Mouse (Mus musculus) hematopoietic stem cell, adult 5-6 weeks (primary cell): Measurements from ENCODE around the gene Zfp777. TPM values are rescaled to one million over a fixed set of nuclear protein-coding genes. Genes with fewer than 3 reads are reported as not detected.

Experiments used
- ATAC-seq, 2 experiments: fragments of 125-278 bp in 1 of 2; replicated peaks in 1 of 2; 2 replicates each; pipeline ENCODE4 v1.8.0; 2016 to 2017; ENCODE audit warnings: inconsistent platforms in 2 of 2, mild to moderate bottlenecking in 2 of 2, moderate number of reproducible peaks in 2 of 2, low read depth in 1 of 2, moderate TSS enrichment in 1 of 2; ENCODE audit not compliant: low FRiP score in 2 of 2, poor library complexity in 2 of 2, severe bottlenecking in 2 of 2, insufficient read depth in 1 of 2, low TSS enrichment in 1 of 2
- total RNA-seq: library from RNA; stranded (forward); fragments of 172-1452, 232-1000 nt; gene quantifications from 2 replicates; pipeline ENCODE4 v1.2.3, GENCODE M21; 2017

The Zfp777 gene
- 16.2 and 34.6 TPM in 2 replicates for total RNA-seq

GRCm38 (mm10) chr6:48048426-48049272 is at the start of gene Zfp777:
Gene Zfp777 (minus strand): TSS chr6:48048911.
- peak; percentile 82 to 85 for ATAC-seq

- ATAC-seq: no peak
Observed at GRCm38 (mm10) chr6:48086957-48087715, 38.4 kb upstream of the Zfp777 start.

GRCm38 (mm10) chr6:48086471-48086878 is 37.8 kb upstream of the Zfp777 start, which contains the start of gene Zfp746:
Gene Zfp746 (minus strand): TSS chr6:48086593.
- ATAC-seq: peak; percentile 59 to 79

- ATAC-seq: peak; percentile 30 to 55; a peak in 2 of 4 replicates
Observed at GRCm38 (mm10) chr6:48085521-48086404, 37.1 kb upstream of the Zfp777 start.

GRCm38 (mm10) chr6:48083733-48084191 is 35.1 kb upstream of the Zfp777 start:
- peak; percentile 56 to 60 for ATAC-seq

GRCm38 (mm10) chr6:48081952-48082351 is 33.2 kb upstream of the Zfp777 start:
- ATAC-seq: no peak

GRCm38 (mm10) chr6:48081021-48081420 is 32.3 kb upstream of the Zfp777 start:
- ATAC-seq: no peak

GRCm38 (mm10) chr6:48073316-48073715 is 24.6 kb upstream of the Zfp777 start:
- peak; percentile 98 to 99 for ATAC-seq

- no peak for ATAC-seq
Observed at GRCm38 (mm10) chr6:48067492-48067891, 18.8 kb upstream of the Zfp777 start.

GRCm38 (mm10) chr6:48065587-48066075 is 16.9 kb upstream of the Zfp777 start:
- ATAC-seq: no peak

- ATAC-seq: no peak
Observed at GRCm38 (mm10) chr6:48064451-48064850, 15.7 kb upstream of the Zfp777 start.

GRCm38 (mm10) chr6:48063940-48064339 is 15.2 kb upstream of the Zfp777 start:
- no peak for ATAC-seq

- ATAC-seq: no peak
Observed at GRCm38 (mm10) chr6:48060895-48061294, 12.2 kb upstream of the Zfp777 start.

GRCm38 (mm10) chr6:48060421-48060820 is 11.7 kb upstream of the Zfp777 start:
- no peak for ATAC-seq

GRCm38 (mm10) chr6:48052136-48052535 is 3.4 kb upstream of the Zfp777 start:
- no peak for ATAC-seq

GRCm38 (mm10) chr6:48051666-48052065 is 3.0 kb upstream of the Zfp777 start:
- no peak for ATAC-seq
